Mouse (Mus musculus): ENCODE results near the gene Clip3. TPM values are rescaled to one million over a fixed set of nuclear protein-coding genes. Genes with fewer than 3 reads are reported as not detected.

Gene Clip3
- polyA plus RNA-seq, 1 experiment from 2014 or later: 131 TPM

DNA sequence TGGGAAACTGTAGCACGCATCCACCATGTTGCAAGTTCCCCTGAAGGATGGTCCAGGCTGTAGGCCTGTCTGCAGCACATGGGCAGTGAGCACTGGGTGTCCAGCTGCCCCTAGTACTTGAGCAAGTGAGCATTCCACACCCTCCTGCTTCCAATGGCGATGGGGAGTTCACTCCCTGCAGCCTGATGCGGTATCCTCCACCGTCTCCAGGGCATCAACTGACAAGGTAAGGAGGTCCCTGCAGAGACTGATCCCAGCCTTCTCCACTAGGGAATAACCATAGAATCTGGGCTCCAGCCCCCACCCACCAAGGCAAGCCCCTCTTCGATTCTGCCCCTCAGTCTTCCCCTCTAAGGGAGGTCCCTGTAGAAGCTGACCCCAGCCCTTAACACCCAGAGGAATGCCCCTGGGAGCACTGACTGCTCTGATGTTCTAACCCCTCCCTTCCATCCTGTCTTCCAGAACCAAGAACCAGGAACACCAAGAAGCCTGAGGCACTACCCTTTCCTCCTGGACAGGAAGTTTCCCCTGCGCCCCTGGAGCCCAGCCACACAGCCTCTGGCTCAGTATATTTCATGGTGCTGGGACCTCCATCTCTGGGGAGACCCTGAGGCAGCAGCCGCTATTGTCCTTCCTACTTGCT is 2.3 kb upstream of the Clip3 start:
- peaks cover 17% of the 10 kb centered on the region for H3K4me1 ChIP-seq (ENCODE audit: control insufficient read depth, insufficient read depth, low read length)
- H3K4me3 ChIP-seq (replicated peaks; ENCODE audit: low read depth, low read length): no peak overlapping the region
- no peaks in the 10 kb centered on the region for H3K9me3 ChIP-seq (ENCODE audit: control insufficient read depth, low read length)
- DNase-seq: no peak
- H3K36me3 ChIP-seq (ENCODE audit: control insufficient read depth, insufficient read depth, low read length): peaks cover 7% of the 10 kb centered on the region
- 74% methylated on average over 7 of the region's 7 CpGs for WGBS
- H3K27ac ChIP-seq (replicated peaks; ENCODE audit: low read depth, low read length): no peak overlapping the region
- H3K4me2 ChIP-seq (ENCODE audit: low read length): no peak overlapping the region
- H3K27me3 ChIP-seq (ENCODE audit: control insufficient read depth, insufficient read depth, low read length): no peaks in the 10 kb centered on the region
- ATAC-seq (ENCODE audit: low FRiP score, low TSS enrichment): no peak
- H3K9ac ChIP-seq (replicated peaks; ENCODE audit: low read length): no peak overlapping the region

DNA sequence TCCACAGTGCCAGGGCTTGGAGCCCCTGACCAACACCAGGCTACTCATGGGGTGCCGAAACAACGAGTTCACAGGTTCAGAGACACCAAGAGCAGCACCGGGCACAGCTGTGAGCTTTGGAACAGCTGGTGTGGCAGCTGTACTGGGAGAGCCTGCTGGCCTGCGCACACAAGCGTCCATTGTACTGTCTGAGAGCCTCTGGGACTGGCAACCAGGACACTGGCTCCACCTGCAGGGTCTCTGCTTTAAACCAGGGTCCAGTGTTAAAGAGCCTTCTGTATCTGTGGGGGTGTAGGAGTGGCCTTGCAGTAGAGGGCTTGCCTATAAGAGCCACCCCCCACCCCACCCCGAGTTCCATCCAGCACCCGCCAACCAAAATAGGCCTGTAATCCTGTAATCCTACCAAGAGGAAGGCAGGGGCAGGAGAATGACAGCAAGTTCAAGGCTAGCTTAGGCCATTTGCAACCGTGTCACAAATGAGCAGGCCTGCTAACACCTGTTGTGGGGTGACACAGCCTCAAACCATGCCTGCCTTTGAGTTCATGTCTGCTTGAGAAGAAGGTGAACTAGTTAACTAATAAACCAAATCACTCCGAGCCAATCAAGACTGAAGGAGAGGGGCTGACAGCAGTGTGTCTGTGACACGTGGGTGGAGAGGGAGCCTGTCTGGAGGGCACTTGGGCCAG is 1.7 kb upstream of the Clip3 start:
- ATAC-seq (ENCODE audit: low FRiP score, low TSS enrichment) (no peak), DNase-seq (peak; percentile 34)
- 55% methylated on average over 10 of the region's 10 CpGs for WGBS
- Histone ChIP-seq H3K27me3 (ENCODE audit: control insufficient read depth, insufficient read depth, low read length) (no peaks in the 10 kb centered on the region), H3K4me2 (ENCODE audit: low read length) (no peak overlapping the region), H3K4me1 (ENCODE audit: control insufficient read depth, insufficient read depth, low read length) (peaks cover 19% of the 10 kb centered on the region), H3K9me3 (ENCODE audit: control insufficient read depth, low read length) (no peaks in the 10 kb centered on the region), H3K36me3 (ENCODE audit: control insufficient read depth, insufficient read depth, low read length) (peaks cover 13% of the 10 kb centered on the region), H3K27ac (replicated peaks; ENCODE audit: low read depth, low read length) (no peak overlapping the region), H3K4me3 (replicated peaks; ENCODE audit: low read depth, low read length) (no peak overlapping the region), H3K9ac (replicated peaks; ENCODE audit: low read length) (no peak overlapping the region)

DNA sequence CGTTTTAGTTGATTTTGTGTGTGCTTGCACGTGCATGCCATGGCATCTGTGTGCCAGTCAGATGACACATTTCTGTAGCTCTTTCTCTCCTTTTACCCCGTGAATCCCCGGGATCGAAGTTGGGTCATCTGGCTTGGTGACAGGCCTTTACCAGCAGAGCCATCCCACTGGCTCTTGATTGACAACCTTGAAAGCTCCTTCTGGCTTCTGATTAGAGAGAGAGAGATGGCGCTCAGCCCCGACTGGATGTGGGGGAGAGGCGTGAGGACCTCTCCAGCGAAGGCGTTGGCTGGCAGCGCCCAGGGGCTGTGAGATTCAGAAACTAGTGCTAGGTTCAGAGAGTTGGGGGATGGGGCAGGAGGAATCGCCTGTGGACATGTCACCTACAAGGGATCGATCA is 2.3 kb downstream of the Clip3 start:
- H3K4me1 ChIP-seq (ENCODE audit: control insufficient read depth, insufficient read depth, low read length): peaks cover 19% of the 10 kb centered on the region
- ATAC-seq (ENCODE audit: low FRiP score, low TSS enrichment) (no peak), DNase-seq (no peak)
- peaks cover 52% of the 10 kb centered on the region for H3K36me3 ChIP-seq (ENCODE audit: control insufficient read depth, insufficient read depth, low read length)
- H3K27me3 ChIP-seq (ENCODE audit: control insufficient read depth, insufficient read depth, low read length): no peaks in the 10 kb centered on the region
- H3K9me3 ChIP-seq (ENCODE audit: control insufficient read depth, low read length): no peaks in the 10 kb centered on the region
- 72% methylated on average over 13 of the region's 13 CpGs for whole genome bisulfite sequencing
- no peak overlapping the region for H3K4me3 ChIP-seq (replicated peaks; ENCODE audit: low read depth, low read length)
- H3K4me2 ChIP-seq (ENCODE audit: low read length): peak overlapping the region; percentile 11
- no peak overlapping the region for H3K27ac ChIP-seq (replicated peaks; ENCODE audit: low read depth, low read length)
- H3K9ac ChIP-seq (replicated peaks; ENCODE audit: low read length): no peak overlapping the region; the same call in 1 of the 2 replicates

DNA sequence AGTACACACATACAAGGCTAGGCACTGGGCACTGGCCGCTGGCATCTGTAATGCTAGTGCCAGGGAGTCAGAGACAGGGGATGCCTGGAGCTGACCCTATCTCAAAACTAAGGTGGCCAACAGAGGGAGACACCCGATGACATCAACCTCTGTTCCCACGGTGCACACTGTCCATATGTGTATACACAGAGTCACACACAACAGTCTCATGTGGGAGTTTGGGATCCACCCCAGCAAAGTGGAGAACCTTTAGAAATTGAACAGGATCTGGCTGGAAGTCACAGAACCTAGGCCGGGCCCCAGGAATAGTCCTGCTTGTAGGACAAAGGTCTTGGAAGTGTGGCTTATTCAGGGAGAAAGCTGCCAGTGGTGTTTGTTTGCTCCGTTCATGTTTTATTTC is 2.8 kb downstream of the Clip3 start:
- Histone ChIP-seq H3K27ac (replicated peaks; ENCODE audit: low read depth, low read length) (no peak overlapping the region), H3K4me1 (ENCODE audit: control insufficient read depth, insufficient read depth, low read length) (peaks cover 19% of the 10 kb centered on the region), H3K27me3 (ENCODE audit: control insufficient read depth, insufficient read depth, low read length) (no peaks in the 10 kb centered on the region), H3K36me3 (ENCODE audit: control insufficient read depth, insufficient read depth, low read length) (peaks cover 57% of the 10 kb centered on the region), H3K9me3 (ENCODE audit: control insufficient read depth, low read length) (no peaks in the 10 kb centered on the region), H3K4me2 (ENCODE audit: low read length) (peak overlapping the region; percentile 11; the same call in 1 of the 2 replicates), H3K4me3 (replicated peaks; ENCODE audit: low read depth, low read length) (no peak overlapping the region), H3K9ac (replicated peaks; ENCODE audit: low read length) (no peak overlapping the region; the same call in 1 of the 2 replicates)
- ATAC-seq (ENCODE audit: low FRiP score, low TSS enrichment) (no peak), DNase-seq (no peak)
- WGBS: 94% methylated on average over 5 of the region's 5 CpGs

DNA sequence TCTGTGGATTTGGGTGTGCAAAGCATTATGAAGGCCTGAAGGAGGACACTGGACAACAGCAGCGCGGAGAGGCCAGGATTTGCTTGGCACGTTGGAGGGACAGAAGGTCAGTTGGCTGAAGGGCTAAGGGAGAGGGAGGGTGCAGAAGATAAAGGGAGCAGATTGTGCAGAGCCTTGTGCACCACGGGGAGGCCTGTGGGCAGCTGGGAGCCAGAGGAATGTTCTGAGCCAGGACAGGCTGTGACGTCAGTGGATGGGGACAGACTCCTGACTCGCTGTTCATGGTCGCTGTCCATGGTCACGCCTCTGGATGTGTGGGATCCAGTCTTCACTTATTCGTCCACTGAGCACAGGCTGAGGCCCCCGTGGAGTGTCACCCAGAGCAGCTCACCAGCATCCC is 3.6 kb downstream of the Clip3 start:
- no peaks in the 10 kb centered on the region for H3K9me3 ChIP-seq (ENCODE audit: control insufficient read depth, low read length)
- peaks cover 65% of the 10 kb centered on the region for H3K36me3 ChIP-seq (ENCODE audit: control insufficient read depth, insufficient read depth, low read length)

DNA sequence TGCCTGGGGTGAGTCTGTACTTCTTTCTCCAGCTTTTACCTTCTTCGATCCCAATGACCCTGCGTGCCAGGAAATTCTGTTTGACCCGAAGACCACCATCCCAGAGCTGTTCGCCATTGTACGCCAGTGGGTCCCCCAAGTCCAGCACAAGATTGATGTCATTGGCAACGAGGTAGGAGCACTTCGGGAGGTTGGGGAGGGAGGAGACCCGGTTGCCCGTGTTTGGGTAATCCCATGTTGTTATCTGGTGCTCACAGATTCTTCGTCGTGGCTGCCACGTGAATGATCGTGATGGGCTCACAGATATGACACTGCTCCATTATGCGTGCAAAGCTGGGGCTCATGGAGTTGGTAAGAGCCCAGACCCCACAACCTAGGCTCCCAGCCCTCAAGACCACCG is 5.3 kb downstream of the Clip3 start:
- H3K4me2 ChIP-seq (ENCODE audit: low read length): no peak overlapping the region
- no peak overlapping the region for H3K4me3 ChIP-seq (replicated peaks; ENCODE audit: low read depth, low read length)
- ATAC-seq (ENCODE audit: low FRiP score, low TSS enrichment): no peak
- H3K36me3 ChIP-seq (ENCODE audit: control insufficient read depth, insufficient read depth, low read length): peaks cover 81% of the 10 kb centered on the region
- H3K9ac ChIP-seq (replicated peaks; ENCODE audit: low read length): no peak overlapping the region
- 96% methylated on average over 15 of the region's 15 CpGs for WGBS
- no peaks in the 10 kb centered on the region for H3K9me3 ChIP-seq (ENCODE audit: control insufficient read depth, low read length)
- no peak for DNase-seq
- no peaks in the 10 kb centered on the region for H3K27me3 ChIP-seq (ENCODE audit: control insufficient read depth, insufficient read depth, low read length)
- no peak overlapping the region for H3K27ac ChIP-seq (replicated peaks; ENCODE audit: low read depth, low read length)
- peaks cover 14% of the 10 kb centered on the region for H3K4me1 ChIP-seq (ENCODE audit: control insufficient read depth, insufficient read depth, low read length)

More for the DNA sequence above, 3.6 kb downstream of the Clip3 start:
- Histone ChIP-seq H3K4me2 (ENCODE audit: low read length) (no peak overlapping the region), H3K4me3 (replicated peaks; ENCODE audit: low read depth, low read length) (no peak overlapping the region), H3K4me1 (ENCODE audit: control insufficient read depth, insufficient read depth, low read length) (peaks cover 19% of the 10 kb centered on the region), H3K27me3 (ENCODE audit: control insufficient read depth, insufficient read depth, low read length) (no peaks in the 10 kb centered on the region), H3K9ac (replicated peaks; ENCODE audit: low read length) (no peak overlapping the region), H3K27ac (replicated peaks; ENCODE audit: low read depth, low read length) (no peak overlapping the region)
- no peak for DNase-seq
- ATAC-seq (ENCODE audit: low FRiP score, low TSS enrichment): no peak
- 78% methylated on average over 10 of the region's 10 CpGs for WGBS

DNA sequence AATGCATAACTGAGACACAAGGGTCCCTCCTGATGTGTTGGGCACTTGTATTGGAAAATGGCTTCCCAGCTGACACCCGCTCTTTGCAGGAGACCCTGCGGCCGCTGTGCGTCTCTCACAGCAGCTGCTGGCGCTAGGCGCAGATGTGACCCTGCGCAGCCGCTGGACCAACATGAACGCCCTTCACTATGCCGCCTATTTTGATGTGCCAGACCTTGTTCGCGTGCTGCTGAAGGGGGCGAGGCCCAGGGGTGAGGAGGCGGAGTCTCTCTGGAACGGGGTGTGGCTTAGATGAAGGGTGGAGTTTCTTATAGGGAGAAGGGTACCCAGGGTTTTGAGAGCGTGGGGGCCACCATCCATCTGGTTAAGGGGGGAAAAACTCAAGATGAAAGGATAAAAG is 5.7 kb downstream of the Clip3 start:
- Histone ChIP-seq H3K4me3 (replicated peaks; ENCODE audit: low read depth, low read length) (no peak overlapping the region), H3K4me1 (ENCODE audit: control insufficient read depth, insufficient read depth, low read length) (peaks cover 14% of the 10 kb centered on the region), H3K4me2 (ENCODE audit: low read length) (no peak overlapping the region), H3K36me3 (ENCODE audit: control insufficient read depth, insufficient read depth, low read length) (peaks cover 85% of the 10 kb centered on the region), H3K27me3 (ENCODE audit: control insufficient read depth, insufficient read depth, low read length) (no peaks in the 10 kb centered on the region), H3K9me3 (ENCODE audit: control insufficient read depth, low read length) (no peaks in the 10 kb centered on the region), H3K27ac (replicated peaks; ENCODE audit: low read depth, low read length) (no peak overlapping the region), H3K9ac (replicated peaks; ENCODE audit: low read length) (no peak overlapping the region)
- ATAC-seq (ENCODE audit: low FRiP score, low TSS enrichment) (no peak), DNase-seq (no peak)
- WGBS: 88% methylated on average over 16 of the region's 16 CpGs

DNA sequence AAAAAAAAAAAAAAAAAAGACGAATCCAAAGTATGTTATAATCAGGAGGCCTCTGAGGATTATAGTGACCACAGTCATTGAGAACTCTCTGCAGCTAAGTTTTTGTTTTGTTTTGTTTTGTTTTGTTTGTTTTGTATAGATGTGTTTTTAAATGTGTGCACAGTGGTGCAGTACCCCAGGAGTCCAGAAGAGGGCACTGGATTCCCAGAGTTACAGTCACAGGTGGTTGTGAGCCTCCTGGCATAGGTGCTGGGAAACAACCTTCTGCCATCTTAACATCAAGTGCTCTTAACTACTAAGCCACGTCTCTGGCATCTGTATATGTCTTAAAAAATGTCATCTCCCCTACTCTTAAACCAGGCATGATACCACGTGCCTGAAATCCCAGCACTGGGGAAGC is 9.4 kb downstream of the Clip3 start:
- Histone ChIP-seq H3K4me1 (ENCODE audit: control insufficient read depth, insufficient read depth, low read length) (no peaks in the 10 kb centered on the region), H3K9ac (replicated peaks; ENCODE audit: low read length) (no peak overlapping the region), H3K27ac (replicated peaks; ENCODE audit: low read depth, low read length) (no peak overlapping the region), H3K4me2 (ENCODE audit: low read length) (no peak overlapping the region), H3K27me3 (ENCODE audit: control insufficient read depth, insufficient read depth, low read length) (no peaks in the 10 kb centered on the region), H3K9me3 (ENCODE audit: control insufficient read depth, low read length) (no peaks in the 10 kb centered on the region), H3K36me3 (ENCODE audit: control insufficient read depth, insufficient read depth, low read length) (peaks cover 90% of the 10 kb centered on the region), H3K4me3 (replicated peaks; ENCODE audit: low read depth, low read length) (no peak overlapping the region)
- DNase-seq (peak; percentile 73), ATAC-seq (ENCODE audit: low FRiP score, low TSS enrichment) (no peak)
- 65% methylated on average over 3 of the region's 3 CpGs for WGBS

All from midbrain, embryonic 14.5 days (tissue).